Mouse (Mus musculus) naive thymus-derived CD4-positive, alpha-beta T cell, adult 2 months (primary cell): ENCODE measurements around the gene Arhgap10.

Source experiments
- DNase-seq: peaks from one replicate; pipeline ENCODE4 v3.0.0-alpha.2; 2011; ENCODE audit warnings: low read depth

Gene Arhgap10

GRCm38 (mm10) chr8:77279977-77280376 is 237.8 kb downstream of the Arhgap10 start:
- DNase-seq: no peak

- no peak for DNase-seq
These were observed 239.5 kb downstream of the Arhgap10 start for GRCm38 (mm10) chr8:77278246-77278645.

- DNase-seq: no peak
These were observed 240.9 kb downstream of the Arhgap10 start for GRCm38 (mm10) chr8:77276827-77277226.

GRCm38 (mm10) chr8:77275571-77275970 is 242.2 kb downstream of the Arhgap10 start:
- no peak for DNase-seq

- DNase-seq: no peak
These were observed 245.6 kb downstream of the Arhgap10 start for GRCm38 (mm10) chr8:77272136-77272535.

GRCm38 (mm10) chr8:77267941-77268405 is 249.8 kb downstream of the Arhgap10 start:
- no peak for DNase-seq

GRCm38 (mm10) chr8:77262216-77263009 is 255.3 kb downstream of the Arhgap10 start:
- no peak for DNase-seq

- no peak for DNase-seq
These were observed 256.5 kb downstream of the Arhgap10 start for GRCm38 (mm10) chr8:77261215-77261614.

GRCm38 (mm10) chr8:77257085-77257451 is 260.7 kb downstream of the Arhgap10 start:
- DNase-seq: no peak

GRCm38 (mm10) chr8:77256450-77257084 is 261.2 kb downstream of the Arhgap10 start:
- no peak for DNase-seq

- no peak for DNase-seq
These were observed 263.3 kb downstream of the Arhgap10 start for GRCm38 (mm10) chr8:77254466-77254865.

GRCm38 (mm10) chr8:77251134-77251533 is 266.6 kb downstream of the Arhgap10 start:
- DNase-seq: no peak

GRCm38 (mm10) chr8:77250094-77250493 is 267.7 kb downstream of the Arhgap10 start:
- no peak for DNase-seq

GRCm38 (mm10) chr8:77241381-77241780 is 276.4 kb downstream of the Arhgap10 start:
- no peak for DNase-seq

GRCm38 (mm10) chr8:77239462-77239861 is 278.3 kb downstream of the Arhgap10 start:
- no peak for DNase-seq

GRCm38 (mm10) chr8:77236701-77237100 is 281.1 kb downstream of the Arhgap10 start:
- DNase-seq: no peak

GRCm38 (mm10) chr8:77232411-77232810 is 285.3 kb downstream of the Arhgap10 start:
- no peak for DNase-seq

GRCm38 (mm10) chr8:77231834-77232233 is 285.9 kb downstream of the Arhgap10 start:
- no peak for DNase-seq

GRCm38 (mm10) chr8:77231211-77231610 is 286.5 kb downstream of the Arhgap10 start:
- no peak for DNase-seq

- no peak for DNase-seq
These were observed 289.1 kb downstream of the Arhgap10 start for GRCm38 (mm10) chr8:77228688-77229087.

GRCm38 (mm10) chr8:77227742-77228141 is 290.0 kb downstream of the Arhgap10 start:
- no peak for DNase-seq

GRCm38 (mm10) chr8:77223123-77223522 is 294.6 kb downstream of the Arhgap10 start:
- no peak for DNase-seq

GRCm38 (mm10) chr8:77215191-77215590 is 302.6 kb downstream of the Arhgap10 start:
- DNase-seq: no peak
